Mouse (Mus musculus) bone marrow, adult 2 months (tissue): Measurements from ENCODE around the gene Ddx11.

ENCODE experiments used
- CTCF ChIP-seq: fragments of 200-500 bp; IDR thresholded peaks from 2 replicates; pipeline ENCODE4 v1.5.1; 2011; ENCODE audit warnings: low read length, control low read depth; ENCODE audit not compliant: control insufficient read depth, insufficient read depth
- POLR2A ChIP-seq: fragments of 200-500 bp; IDR thresholded peaks from 2 replicates; pipeline ENCODE4 v1.6.1; 2011; ENCODE audit warnings: low read depth, mild to moderate bottlenecking, control low read depth, low read length, borderline replicate concordance; ENCODE audit not compliant: control insufficient read depth

DNA sequence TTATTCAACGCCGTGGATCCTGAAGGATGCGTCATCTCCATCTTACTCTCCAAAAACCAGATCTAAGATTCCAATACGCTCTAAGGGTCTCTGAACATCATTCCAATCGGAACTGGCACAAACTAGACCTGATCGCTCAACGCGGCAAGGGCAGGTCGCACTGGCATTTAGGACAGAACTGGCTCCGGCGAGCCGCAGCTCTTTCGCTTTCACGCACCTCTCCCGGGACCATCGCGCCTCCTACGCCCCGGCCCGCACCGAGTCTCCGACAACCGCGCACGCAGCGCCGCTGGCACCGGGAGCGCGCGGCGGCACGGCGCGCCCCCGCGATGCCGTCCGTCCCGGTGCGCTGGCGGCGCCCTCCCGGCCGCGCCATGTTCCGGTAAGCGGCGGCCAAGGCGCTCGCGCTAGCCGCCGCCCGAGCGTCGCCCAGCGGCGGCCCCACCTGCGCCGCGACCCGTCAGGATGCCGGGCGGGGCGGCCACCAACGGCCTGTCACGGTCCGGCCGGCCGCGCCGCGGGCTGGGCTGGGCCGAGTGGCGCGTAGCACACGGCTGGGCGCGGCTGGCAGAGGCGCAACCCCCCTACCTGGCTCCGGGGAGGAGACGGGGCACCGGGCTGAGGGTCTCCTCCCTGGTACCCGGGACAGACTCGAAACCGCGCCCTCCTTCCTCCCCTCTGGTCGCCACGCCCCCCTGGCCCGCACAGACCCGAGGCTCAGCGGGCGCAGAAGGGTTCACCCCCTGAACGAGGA lies 47.0 kb upstream of the Ddx11 start:
- TF ChIP-seq CTCF: no peak
- TF ChIP-seq POLR2A: peak; percentile 31; the same call in 1 of the 2 replicates
